ENCODE assay signal across 22 mouse cellular contexts in genomic region chr3:132590604-132591003, GRCm38 (mm10). TPM values are rescaled to one million over a fixed set of nuclear protein-coding genes. Genes with fewer than 3 reads are reported as not detected.
"Had no signal": no experiment of that assay in that cellular context is flagged by ENCODE, and none has a peak within 500 bp of the region (broad histone marks: within the 10 kb centered on the region; RNA-seq: fewer than 3 reads in every experiment).

No protein-coding gene starts in this region.

- H3K4me1 ChIP-seq: neural tube, embryonic 13.5 days; neural tube, embryonic 15.5 days; stomach, embryonic 15.5 days had no signal

- H3K27me3 ChIP-seq: neural tube, embryonic 13.5 days; neural tube, embryonic 15.5 days; stomach, embryonic 15.5 days had no signal

- DNase-seq: retina, postnatal 1 day; right cerebral cortex, adult 18-20 months; right cerebral cortex, postnatal 14 days; right cerebral cortex, postnatal 25 days; right cerebral cortex, postnatal 4 days; spleen, adult 18-20 months; thymus, adult 18-20 months; thymus, adult 2 months; thymus, postnatal 14 days; thymus, postnatal 25 days; thymus, postnatal 36 days; thymus, postnatal 4 days had no signal

- H3K27ac ChIP-seq: neural tube, embryonic 13.5 days; neural tube, embryonic 15.5 days; stomach, embryonic 15.5 days; stomach, postnatal 0 days had no signal

- H3K4me2 ChIP-seq: neural tube, embryonic 13.5 days; neural tube, embryonic 15.5 days; stomach, embryonic 15.5 days had no signal

- H3K4me3 ChIP-seq: neural tube, embryonic 13.5 days; neural tube, embryonic 15.5 days; stomach, embryonic 15.5 days had no signal

- H3K9ac ChIP-seq: neural tube, embryonic 13.5 days; neural tube, embryonic 15.5 days; stomach, embryonic 15.5 days had no signal

- H3K9me3 ChIP-seq: neural tube, embryonic 13.5 days; neural tube, embryonic 15.5 days; stomach, embryonic 15.5 days had no signal

- H3K36me3 ChIP-seq: neural tube, embryonic 13.5 days; neural tube, embryonic 15.5 days; stomach, embryonic 15.5 days had no signal

RNA-seq across cellular contexts. Expression of gene Gimd1, which starts 39.0 kb away (rescaled TPM):
- polyA plus RNA-seq: neural tube, embryonic 13.5 days; neural tube, embryonic 14.5 days; neural tube, embryonic 15.5 days; spleen, adult 2 months; stomach, embryonic 14.5 days; testis, adult 2 months; thymus, adult 2 months; thymus, postnatal 0 days; urinary bladder, adult 2 months had no signal
